Mouse (Mus musculus) embryo, embryonic 10 days (tissue): ENCODE results near the gene Nupr1.
A peak's percentile ranks its signal among the peaks of the same experiment; 100 is the strongest.

Experiments
- DNase-seq: peaks from one replicate; pipeline ENCODE4 v3.0.0-alpha.2; 2015; ENCODE audit warnings: low spot score

Gene Nupr1

GRCm38 (mm10) chr7:126643244-126643617 lies 12.6 kb upstream of the Nupr1 start:
- peak; percentile 55 for DNase-seq

- no peak for DNase-seq
Measured at GRCm38 (mm10) chr7:126642545-126643243, 12.0 kb upstream of the Nupr1 start.

GRCm38 (mm10) chr7:126636733-126637520 lies 6.3 kb upstream of the Nupr1 start:
- DNase-seq = peak; percentile 49

GRCm38 (mm10) chr7:126635375-126635774 lies 4.7 kb upstream of the Nupr1 start:
- no peak for DNase-seq

GRCm38 (mm10) chr7:126632478-126632877 lies 1.8 kb upstream of the Nupr1 start:
- DNase-seq = no peak

GRCm38 (mm10) chr7:126629915-126630314 lies 746 bp downstream of the Nupr1 start:
- no peak for DNase-seq

- DNase-seq = no peak
Measured at GRCm38 (mm10) chr7:126628111-126628510, 2.5 kb downstream of the Nupr1 start.

- DNase-seq = no peak
Measured at GRCm38 (mm10) chr7:126625807-126626600, 4.7 kb downstream of the Nupr1 start.

GRCm38 (mm10) chr7:126625369-126625768 lies 5.3 kb downstream of the Nupr1 start:
- DNase-seq = no peak

- no peak for DNase-seq
Measured at GRCm38 (mm10) chr7:126624774-126625173, 5.9 kb downstream of the Nupr1 start.

- DNase-seq = no peak
Measured at GRCm38 (mm10) chr7:126623381-126623780, 7.3 kb downstream of the Nupr1 start.

GRCm38 (mm10) chr7:126621452-126622359 lies 9.0 kb downstream of the Nupr1 start:
- no peak for DNase-seq

- DNase-seq = no peak
Measured at GRCm38 (mm10) chr7:126619559-126620275, 10.9 kb downstream of the Nupr1 start.

- DNase-seq = no peak
Measured at GRCm38 (mm10) chr7:126616707-126617106, 14.0 kb downstream of the Nupr1 start.

GRCm38 (mm10) chr7:126612736-126613135 lies 17.9 kb downstream of the Nupr1 start:
- no peak for DNase-seq

- no peak for DNase-seq
Measured at GRCm38 (mm10) chr7:126607796-126608195, 22.9 kb downstream of the Nupr1 start.

GRCm38 (mm10) chr7:126607064-126607463 lies 23.6 kb downstream of the Nupr1 start:
- no peak for DNase-seq

GRCm38 (mm10) chr7:126606611-126607010 lies 24.1 kb downstream of the Nupr1 start:
- no peak for DNase-seq

- no peak for DNase-seq
Measured at GRCm38 (mm10) chr7:126602650-126603049, 28.0 kb downstream of the Nupr1 start.

- no peak for DNase-seq
Measured at GRCm38 (mm10) chr7:126601896-126602295, 28.8 kb downstream of the Nupr1 start.

- DNase-seq = no peak
Measured at GRCm38 (mm10) chr7:126598919-126599318, 31.7 kb downstream of the Nupr1 start.
